Mouse (Mus musculus): Measurements from ENCODE around the gene Cgn.
"Not testable (repeated sequence)": the region's sequence is repeated elsewhere in the genome, so short reads cannot be mapped to it uniquely, and the experiment has no call there.

- not testable (repeated sequence) for TF ChIP-seq POLR2A (IDR thresholded peaks at IDR 0.05; ENCODE audit: control insufficient read depth, extremely low read depth, insufficient read depth, low read length, poor library complexity); CTCF (IDR thresholded peaks at IDR 0.05; ENCODE audit: borderline replicate concordance, control insufficient read depth, extremely low read depth, insufficient read depth, low read length, poor library complexity)
Observed at GRCm38 (mm10) chr3:94765456-94765855, 20.8 kb downstream of the Cgn start.
